Mouse (Mus musculus): ENCODE measurements around the gene Nthl1.
"Not testable (repeated sequence)": the region's sequence is repeated elsewhere in the genome, so short reads cannot be mapped to it uniquely, and the experiment has no call there.

Nthl1 gene

GRCm38 (mm10) chr17:24650070-24650616, 17.7 kb downstream of the Nthl1 start, which contains the start of gene Slc9a3r2:
Gene Slc9a3r2 (minus strand): TSS chr17:24650327.
- no peak for DNase-seq (ENCODE audit: low spot score in 2 of 2)

- DNase-seq (ENCODE audit: low spot score in 2 of 2) = no peak
These were observed 18.3 kb downstream of the Nthl1 start for GRCm38 (mm10) chr17:24650766-24651165.

GRCm38 (mm10) chr17:24651835-24652234, 19.4 kb downstream of the Nthl1 start:
- no peak for DNase-seq (ENCODE audit: low spot score in 2 of 2)

- peak in 1 of 2 experiments; percentile 50 for DNase-seq (ENCODE audit: low spot score in 2 of 2)
These were observed 21.7 kb downstream of the Nthl1 start for GRCm38 (mm10) chr17:24653967-24654710.

- no peak for DNase-seq (ENCODE audit: low spot score in 2 of 2)
These were observed 22.5 kb downstream of the Nthl1 start for GRCm38 (mm10) chr17:24654969-24655368.

GRCm38 (mm10) chr17:24658017-24658758, 25.7 kb downstream of the Nthl1 start, which contains the start of gene Npw:
Gene Npw (minus strand): TSS chr17:24658457.
- DNase-seq (ENCODE audit: low spot score in 2 of 2) = no peak

GRCm38 (mm10) chr17:24667011-24667410, 34.5 kb downstream of the Nthl1 start:
- not testable (repeated sequence) for DNase-seq (ENCODE audit: low spot score in 2 of 2)

- DNase-seq (ENCODE audit: low spot score in 2 of 2) = peak in 1 of 2 experiments; percentile 48
These were observed 34.9 kb downstream of the Nthl1 start for GRCm38 (mm10) chr17:24667416-24667815.

- DNase-seq (ENCODE audit: low spot score in 2 of 2) = not testable (repeated sequence)
These were observed 36.7 kb downstream of the Nthl1 start for GRCm38 (mm10) chr17:24669214-24669544.

GRCm38 (mm10) chr17:24669545-24670245, 37.2 kb downstream of the Nthl1 start, which contains the start of gene Zfp598:
Gene Zfp598 (plus strand): TSS chr17:24669687.
- DNase-seq (ENCODE audit: low spot score in 2 of 2) = peak; percentile 78 to 91

- no peak for DNase-seq (ENCODE audit: low spot score in 2 of 2)
These were observed 37.9 kb downstream of the Nthl1 start for GRCm38 (mm10) chr17:24670246-24670844.

- DNase-seq (ENCODE audit: low spot score in 2 of 2) = no peak
These were observed 38.9 kb downstream of the Nthl1 start for GRCm38 (mm10) chr17:24671346-24671745.

GRCm38 (mm10) chr17:24672141-24672540, 39.7 kb downstream of the Nthl1 start:
- no peak for DNase-seq (ENCODE audit: low spot score in 2 of 2)

GRCm38 (mm10) chr17:24674277-24674676, 41.8 kb downstream of the Nthl1 start:
- DNase-seq (ENCODE audit: low spot score in 2 of 2) = no peak

GRCm38 (mm10) chr17:24676187-24676586, 43.7 kb downstream of the Nthl1 start:
- DNase-seq (ENCODE audit: low spot score in 2 of 2) = peak in 1 of 2 experiments; percentile 46

GRCm38 (mm10) chr17:24676877-24677276, 44.4 kb downstream of the Nthl1 start:
- DNase-seq (ENCODE audit: low spot score in 2 of 2) = no peak

- DNase-seq (ENCODE audit: low spot score in 2 of 2) = no peak
These were observed 45.1 kb downstream of the Nthl1 start for GRCm38 (mm10) chr17:24677500-24678080.

GRCm38 (mm10) chr17:24686514-24686913, 54.0 kb downstream of the Nthl1 start:
- DNase-seq (ENCODE audit: low spot score in 2 of 2) = no peak

- DNase-seq (ENCODE audit: low spot score in 2 of 2) = no peak
These were observed 54.7 kb downstream of the Nthl1 start for GRCm38 (mm10) chr17:24687146-24687595.

- no peak for DNase-seq (ENCODE audit: low spot score in 2 of 2)
These were observed 55.1 kb downstream of the Nthl1 start for GRCm38 (mm10) chr17:24687599-24687998.

Measured in frontal cortex, postnatal 25 days (tissue).